Comparison of ENCODE assay signal across 22 mouse cellular contexts in the genomic region with DNA sequence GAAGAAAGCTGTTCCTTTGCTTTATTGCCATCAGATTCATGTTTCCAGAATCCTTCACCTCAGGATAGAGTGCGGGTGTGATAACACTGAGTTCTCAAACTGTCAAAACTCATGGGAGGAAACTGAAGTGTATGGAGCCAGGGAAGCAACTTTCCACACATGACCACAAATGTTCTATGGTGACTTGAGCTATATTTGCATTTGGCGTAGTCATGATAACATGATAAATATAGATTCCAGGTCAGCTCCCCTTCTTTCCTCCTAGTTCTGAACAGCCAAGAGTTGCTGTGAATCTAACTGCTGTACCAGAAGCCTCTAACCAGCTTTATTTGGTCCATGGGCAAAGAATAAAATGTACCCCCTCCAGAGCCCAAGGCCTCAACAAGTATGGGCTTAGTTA. TPM values are rescaled to one million over a fixed set of nuclear protein-coding genes. Genes with fewer than 3 reads are reported as not detected.
DNase-seq lines count a peak whose midpoint lies in the region; ATAC-seq lines count a peak whose summit lies in the region.
"Had no signal": no experiment of that assay in that cellular context is flagged by ENCODE, and none has a peak within 500 bp of the region (broad histone marks: within the 10 kb centered on the region; RNA-seq: fewer than 3 reads in every experiment).

No protein-coding gene starts in this region.

- H3K4me2 ChIP-seq in kidney, embryonic 14.5 days (replicated peaks; ENCODE audit: low read depth, low read length), result no peak overlapping the region
- peak overlapping the region; percentile 66 for H3K4me2 ChIP-seq in liver, embryonic 12.5 days
- H3K4me2 ChIP-seq: forebrain, embryonic 13.5 days; neural tube, embryonic 13.5 days had no signal

- DNase-seq in heart, embryonic 10.5 days (ENCODE audit: low spot score), result no peak
- no peak for DNase-seq in heart, postnatal 10 days
- no peak for DNase-seq in kidney, adult 8-10 months
- peak; percentile 25 for DNase-seq in skeletal muscle tissue, adult 2 months (ENCODE audit: low read depth, low spot score)
- no peak for DNase-seq in layer of hippocampus, adult 9-11 months
- DNase-seq: cerebellum, adult 8-10 months; spleen, adult 18-20 months; thymus, postnatal 36 days had no signal

- H3K27me3 ChIP-seq in heart, embryonic 10.5 days (ENCODE audit: insufficient read depth, poor library complexity, severe bottlenecking), result no peaks in the 10 kb centered on the region
- no peaks in the 10 kb centered on the region for H3K27me3 ChIP-seq in kidney, embryonic 14.5 days (ENCODE audit: control insufficient read depth, insufficient read depth, low read length)
- no peaks in the 10 kb centered on the region for H3K27me3 ChIP-seq in liver, embryonic 12.5 days (replicated peaks)
- H3K27me3 ChIP-seq: forebrain, embryonic 13.5 days; neural tube, embryonic 13.5 days had no signal

- intact Hi-C loops in heart, postnatal 10 days (cut with DNase I), result no loop called here

- no peak overlapping the region for H3K4me3 ChIP-seq in heart, embryonic 10.5 days
- H3K4me3 ChIP-seq in kidney, embryonic 14.5 days (ENCODE audit: low read length), result no peak overlapping the region
- no peak overlapping the region for H3K4me3 ChIP-seq in liver, embryonic 12.5 days
- H3K4me3 ChIP-seq: embryonic facial prominence, embryonic 10.5 days; forebrain, embryonic 13.5 days; hindbrain, embryonic 10.5 days; neural tube, embryonic 13.5 days had no signal

- H3K9me3 ChIP-seq in heart, embryonic 10.5 days, result no peaks in the 10 kb centered on the region
- H3K9me3 ChIP-seq in kidney, embryonic 14.5 days (ENCODE audit: control insufficient read depth, low read length), result no peaks in the 10 kb centered on the region
- no peaks in the 10 kb centered on the region for H3K9me3 ChIP-seq in liver, embryonic 12.5 days (replicated peaks)
- H3K9me3 ChIP-seq: embryonic facial prominence, embryonic 10.5 days; forebrain, embryonic 13.5 days; hindbrain, embryonic 10.5 days; neural tube, embryonic 13.5 days had no signal

- ATAC-seq in kidney, embryonic 14.5 days (ENCODE audit: low FRiP score, low TSS enrichment), result peak; percentile 24; the same call in 1 of the 2 replicates
- no peak for ATAC-seq in liver, embryonic 12.5 days
- ATAC-seq: forebrain, embryonic 13.5 days; hindbrain, postnatal 0 days; intestine, postnatal 0 days had no signal

- no peak overlapping the region for H3K9ac ChIP-seq in kidney, embryonic 14.5 days (ENCODE audit: low read depth, low read length)
- peak overlapping the region; percentile 32; the same call in 1 of the 2 replicates for H3K9ac ChIP-seq in liver, embryonic 12.5 days
- H3K9ac ChIP-seq: forebrain, embryonic 13.5 days; neural tube, embryonic 13.5 days had no signal

- 52% methylated on average over 2 of the region's 2 CpGs for WGBS in heart, embryonic 10.5 days
- WGBS in kidney, embryonic 14.5 days, result 66% methylated on average over 2 of the region's 2 CpGs
- 49% methylated on average over 2 of the region's 2 CpGs for WGBS in liver, embryonic 12.5 days (ENCODE audit: insufficient replicate concordance)

- H3K27ac ChIP-seq in heart, embryonic 10.5 days, result peak overlapping the region; percentile 42; the same call in 1 of the 2 replicates
- no peak overlapping the region for H3K27ac ChIP-seq in kidney, embryonic 14.5 days (ENCODE audit: low read depth, low read length)
- H3K27ac ChIP-seq in liver, embryonic 12.5 days, result peak overlapping the region; percentile 54
- H3K27ac ChIP-seq: embryonic facial prominence, embryonic 10.5 days; forebrain, embryonic 13.5 days; hindbrain, embryonic 10.5 days; hindbrain, postnatal 0 days; kidney, postnatal 0 days; neural tube, embryonic 13.5 days had no signal

- peaks cover 10% of the 10 kb centered on the region; the same call in 1 of the 2 replicates for H3K36me3 ChIP-seq in heart, embryonic 10.5 days
- 0 out of 2 replicates have a peak, but pooled peaks cover 4% of the 10 kb centered on the region for H3K36me3 ChIP-seq in kidney, embryonic 14.5 days (ENCODE audit: control insufficient read depth, insufficient read depth, low read length)
- no peaks in the 10 kb centered on the region for H3K36me3 ChIP-seq in liver, embryonic 12.5 days

- peaks cover 30% of the 10 kb centered on the region for H3K4me1 ChIP-seq in heart, embryonic 10.5 days
- H3K4me1 ChIP-seq in kidney, embryonic 14.5 days (ENCODE audit: control insufficient read depth, insufficient read depth, low read length), result peaks cover 18% of the 10 kb centered on the region
- H3K4me1 ChIP-seq in liver, embryonic 12.5 days, result peaks cover 79% of the 10 kb centered on the region
- H3K4me1 ChIP-seq: hindbrain, embryonic 10.5 days had no signal

RNA-seq across cellular contexts. Expression of a gene that starts 41.6 kb away (rescaled TPM):
- polyA plus RNA-seq in heart, embryonic 10.5 days (2016; fragmentation: Nextera tagmentation; extraction: Ambion mirVana), result 0.21 TPM in 1 of 2 replicates, not detected in the other
- total RNA-seq in heart, postnatal 10 days (2021), result under 1 TPM in 1 of 2 experiments, not detected in 1; 0.32 TPM
- polyA plus RNA-seq in kidney, embryonic 14.5 days (2014; fragmentation: Nextera tagmentation; extraction: Ambion mirVana), result 0.37 TPM in 1 of 2 replicates, not detected in the other
- 0.66 and 0.98 TPM in 2 replicates for polyA plus RNA-seq in liver, embryonic 12.5 days (2016; fragmentation: Nextera tagmentation; extraction: Ambion mirVana)
- total RNA-seq: left cerebral cortex, postnatal 25 days; megakaryocyte progenitor cell, adult 5-6 weeks had no signal
- polyA plus RNA-seq: C2C12; embryonic facial prominence, embryonic 10.5 days; forebrain, embryonic 13.5 days; hindbrain, embryonic 10.5 days; intestine, postnatal 0 days; limb, embryonic 14.5 days; midbrain, embryonic 14.5 days; neural tube, embryonic 13.5 days had no signal
